Mouse (Mus musculus): ENCODE results near the gene Emc9. TPM values are rescaled to one million over a fixed set of nuclear protein-coding genes. Genes with fewer than 3 reads are reported as not detected.

Gene Emc9
- total RNA-seq, 2 experiments from 2014 or later, result 27.8 to 36.4 TPM

Other genes with a start within 250 kb of the Emc9 start
- 10 to 100 TPM; 13.6 to 14.9 TPM for gene Dhrs4, start 106.5 kb downstream of the Emc9 start, total RNA-seq (2021)
- 100 to 1,000 TPM; 151 to 183 TPM for gene Carmil3, start 94.7 kb downstream of the Emc9 start, total RNA-seq (2021)
- gene Cpne6, start 74.9 kb downstream of the Emc9 start, total RNA-seq (2021), result 10 to 100 TPM; 53.1 to 61.7 TPM
- under 1 TPM; 0.20 to 0.42 TPM for gene Nrl, start 60.3 kb downstream of the Emc9 start, total RNA-seq (2021)
- gene Pck2, start 45.0 kb downstream of the Emc9 start, total RNA-seq (2021), result 10 to 100 TPM; 13.6 to 14.3 TPM
- 10 to 100 TPM; 61.2 to 66.4 TPM for gene Dcaf11, start 25.3 kb downstream of the Emc9 start, total RNA-seq (2021)
- gene A730061H03Rik, start 24.9 kb downstream of the Emc9 start, total RNA-seq (2021), result not detected
- not detected for gene Fitm1, start 9.7 kb downstream of the Emc9 start, total RNA-seq (2021)
- gene Psme1, start 7.2 kb downstream of the Emc9 start, total RNA-seq (2021), result 100 to 1,000 TPM; 111 to 112 TPM
- 100 to 1,000 TPM in 1 of 2 experiments, 10 to 100 TPM in 1; 98.8 to 106 TPM for gene Psme2, start 5.8 kb upstream of the Emc9 start, total RNA-seq (2021)
- 10 to 100 TPM; 33.3 to 47.7 TPM for gene Rnf31, start 6.4 kb upstream of the Emc9 start, total RNA-seq (2021)
- 10 to 100 TPM; 11.5 to 15.7 TPM for gene Irf9, start 18.3 kb upstream of the Emc9 start, total RNA-seq (2021)
- 1 to 10 TPM; 2.6 to 3.8 TPM for gene Rec8, start 32.7 kb upstream of the Emc9 start, total RNA-seq (2021)
- 100 to 1,000 TPM; 161 to 176 TPM for gene Ipo4, start 50.7 kb upstream of the Emc9 start, total RNA-seq (2021)
- 1 to 10 TPM; 4.0 to 4.1 TPM for gene Gm49378, start 52.6 kb upstream of the Emc9 start, total RNA-seq (2021)
- 10 to 100 TPM; 35.3 to 41.1 TPM for gene Tm9sf1, start 58.5 kb upstream of the Emc9 start, total RNA-seq (2021)
- gene Tssk4, start 64.9 kb upstream of the Emc9 start, total RNA-seq (2021), result 1 to 10 TPM; 1.2 to 2.4 TPM
- 10 to 100 TPM; 44.6 to 44.7 TPM for gene Mdp1, start 75.2 kb upstream of the Emc9 start, total RNA-seq (2021)
- 10 to 100 TPM; 33.8 to 35.4 TPM for gene Gmpr2, start 86.6 kb upstream of the Emc9 start, total RNA-seq (2021)
- 100 to 1,000 TPM; 347 to 384 TPM for gene Nedd8, start 86.8 kb upstream of the Emc9 start, total RNA-seq (2021)
- 10 to 100 TPM; 11.8 to 15.6 TPM for gene Tinf2, start 96.5 kb upstream of the Emc9 start, total RNA-seq (2021)
- gene Tgm1, start 128.6 kb upstream of the Emc9 start, total RNA-seq (2021), result under 1 TPM in 1 of 2 experiments, not detected in 1; 0.32 TPM
- 10 to 100 TPM; 55.2 to 55.8 TPM for gene Rabggta, start 137.0 kb upstream of the Emc9 start, total RNA-seq (2021)
- 10 to 100 TPM; 63.2 to 75.1 TPM for gene Dhrs1, start 160.4 kb upstream of the Emc9 start, total RNA-seq (2021)
- 10 to 100 TPM; 19.5 to 20.1 TPM for gene Nop9, start 160.4 kb upstream of the Emc9 start, total RNA-seq (2021)
- under 1 TPM in 1 of 2 experiments, not detected in 1; 0.90 TPM for gene Cideb, start 173.2 kb upstream of the Emc9 start, total RNA-seq (2021)
- gene Ltb4r2, start 176.1 kb upstream of the Emc9 start, total RNA-seq (2021), result 1 to 10 TPM in 1 of 2 experiments, under 1 TPM in 1; 0.79 to 1.0 TPM
- gene Ltb4r1, start 180.7 kb upstream of the Emc9 start, total RNA-seq (2021), result 1 to 10 TPM; 1.0 to 1.4 TPM
- gene Adcy4, start 198.8 kb upstream of the Emc9 start, total RNA-seq (2021), result 1 to 10 TPM; 4.6 to 5.2 TPM
- gene Ripk3, start 203.6 kb upstream of the Emc9 start, total RNA-seq (2021), result 1 to 10 TPM; 1.4 to 1.8 TPM
- gene Nfatc4, start 237.8 kb upstream of the Emc9 start, total RNA-seq (2021), result 1 to 10 TPM; 8.2 TPM